ENCODE assay signal across 23 mouse cellular contexts in the genomic region with DNA sequence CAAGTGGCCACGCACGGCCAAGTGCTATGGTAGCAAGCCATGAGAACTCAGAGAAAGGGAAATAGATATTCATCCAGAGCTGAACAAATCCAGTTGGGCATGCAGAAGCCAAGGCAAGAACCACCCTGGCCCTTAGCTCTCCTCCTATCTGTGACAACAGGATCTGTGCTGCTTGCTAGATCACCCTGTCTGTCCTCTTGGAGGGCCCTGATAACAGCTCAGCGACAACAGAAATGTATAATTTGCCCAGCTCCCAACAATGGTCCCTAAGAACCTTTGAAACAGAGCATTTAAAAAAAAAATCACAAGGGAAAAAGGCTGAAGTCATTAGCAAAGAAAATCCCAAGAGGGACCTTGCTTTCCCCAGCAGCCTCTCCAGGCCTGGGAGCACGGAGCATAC.
DNase-seq lines count a peak whose midpoint lies in the region; ATAC-seq lines count a peak whose summit lies in the region.
"Had no signal": no experiment of that assay in that cellular context is flagged by ENCODE, and none has a peak within 500 bp of the region (broad histone marks: within the 10 kb centered on the region; RNA-seq: fewer than 3 reads in every experiment).

No protein-coding gene starts in this region.

- H3K27me3 ChIP-seq in heart, embryonic 11.5 days (ENCODE audit: control insufficient read depth, insufficient read depth, low read length), result no peaks in the 10 kb centered on the region
- no peaks in the 10 kb centered on the region for H3K27me3 ChIP-seq in liver, embryonic 11.5 days (replicated peaks; ENCODE audit: control insufficient read depth, insufficient read depth, low read length)
- H3K27me3 ChIP-seq in liver, embryonic 16.5 days (ENCODE audit: control insufficient read depth, insufficient read depth, low read depth, low read length), result no peaks in the 10 kb centered on the region
- H3K27me3 ChIP-seq in midbrain, embryonic 13.5 days, result no peaks in the 10 kb centered on the region
- H3K27me3 ChIP-seq: midbrain, embryonic 15.5 days had no signal

- H3K4me3 ChIP-seq in heart, embryonic 11.5 days (ENCODE audit: low read depth, low read length), result no peak overlapping the region
- no peak overlapping the region for H3K4me3 ChIP-seq in liver, embryonic 11.5 days (ENCODE audit: low read depth, low read length)
- no peak overlapping the region for H3K4me3 ChIP-seq in liver, embryonic 16.5 days (ENCODE audit: low read depth, low read length)
- H3K4me3 ChIP-seq in midbrain, embryonic 13.5 days (replicated peaks), result no peak overlapping the region
- H3K4me3 ChIP-seq: gastrocnemius, adult 2 months; midbrain, embryonic 15.5 days had no signal

- no peaks in the 10 kb centered on the region for H3K9me3 ChIP-seq in heart, embryonic 11.5 days (replicated peaks; ENCODE audit: control insufficient read depth, low read length)
- no peaks in the 10 kb centered on the region for H3K9me3 ChIP-seq in liver, embryonic 11.5 days (ENCODE audit: control insufficient read depth, low read length)
- no peaks in the 10 kb centered on the region for H3K9me3 ChIP-seq in liver, embryonic 16.5 days (replicated peaks; ENCODE audit: control insufficient read depth, low read length)
- no peaks in the 10 kb centered on the region for H3K9me3 ChIP-seq in midbrain, embryonic 13.5 days
- H3K9me3 ChIP-seq: midbrain, embryonic 15.5 days had no signal

- WGBS in heart, embryonic 11.5 days (ENCODE audit: insufficient replicate concordance), result 47% methylated on average over 4 of the region's 4 CpGs
- WGBS in liver, embryonic 11.5 days, result 52% methylated on average over 4 of the region's 4 CpGs
- WGBS in liver, embryonic 16.5 days (ENCODE audit: insufficient replicate concordance), result 38% methylated on average over 4 of the region's 4 CpGs
- WGBS in midbrain, embryonic 13.5 days, result 81% methylated on average over 4 of the region's 4 CpGs

- no peak overlapping the region for H3K9ac ChIP-seq in heart, embryonic 11.5 days (ENCODE audit: low read depth, low read length)
- peak overlapping the region; percentile 13; the same call in 1 of the 2 replicates for H3K9ac ChIP-seq in liver, embryonic 11.5 days (ENCODE audit: low read depth, low read length)
- no peak overlapping the region for H3K9ac ChIP-seq in liver, embryonic 16.5 days (ENCODE audit: low read depth, low read length)
- no peak overlapping the region for H3K9ac ChIP-seq in midbrain, embryonic 13.5 days (replicated peaks)
- H3K9ac ChIP-seq: hindbrain, embryonic 14.5 days; midbrain, embryonic 15.5 days had no signal

- no peak for DNase-seq in heart, adult 18-20 months
- peak; percentile 39 for DNase-seq in MEL-GATA-1-ER (ENCODE audit: extremely low read depth, low read depth)
- DNase-seq in liver, embryonic 11.5 days (ENCODE audit: low spot score), result no peak
- no peak for DNase-seq in spleen, postnatal 4 days (ENCODE audit: low spot score in 2 of 2)
- DNase-seq: adrenal gland, postnatal 25 days; cerebellum, adult 8-10 months; cerebellum, postnatal 36 days; gastrocnemius, adult 2 months; gastrocnemius, postnatal 36 days; kidney, adult 11 months; kidney, postnatal 14 days; layer of hippocampus, adult 9-11 months; right cerebral cortex, postnatal 25 days; thymus, adult 2 months; thymus, postnatal 4 days had no signal

- ATAC-seq in heart, embryonic 11.5 days (replicated peaks; ENCODE audit: insufficient number of reproducible peaks, low FRiP score, low TSS enrichment), result 0 out of 2 replicates have a peak, but pooled peaks have one; percentile 60
- peak; percentile 95 for ATAC-seq in liver, embryonic 11.5 days (replicated peaks; ENCODE audit: low FRiP score)
- peak; percentile 84 for ATAC-seq in liver, embryonic 16.5 days (ENCODE audit: low read depth)
- ATAC-seq in midbrain, embryonic 13.5 days, result no peak
- ATAC-seq: forebrain, embryonic 16.5 days; inflammation-experienced regulatory T-cells, adult 6 months; midbrain, embryonic 15.5 days had no signal

- peaks cover 17% of the 10 kb centered on the region for H3K4me1 ChIP-seq in heart, embryonic 11.5 days (ENCODE audit: control insufficient read depth, insufficient read depth, low read length)
- H3K4me1 ChIP-seq in liver, embryonic 11.5 days (replicated peaks; ENCODE audit: control insufficient read depth, insufficient read depth, low read length), result peaks cover 19% of the 10 kb centered on the region
- H3K4me1 ChIP-seq in liver, embryonic 16.5 days (ENCODE audit: control insufficient read depth, low read depth, low read length), result peaks cover 15% of the 10 kb centered on the region
- H3K4me1 ChIP-seq in midbrain, embryonic 13.5 days (replicated peaks), result peaks cover 12% of the 10 kb centered on the region

- H3K4me2 ChIP-seq in heart, embryonic 11.5 days, result peak overlapping the region; percentile 22; the same call in 1 of the 2 replicates
- peak overlapping the region; percentile 44 for H3K4me2 ChIP-seq in liver, embryonic 11.5 days
- peak overlapping the region; percentile 31; the same call in 1 of the 2 replicates for H3K4me2 ChIP-seq in liver, embryonic 16.5 days (ENCODE audit: low read depth, low read length)
- no peak overlapping the region for H3K4me2 ChIP-seq in midbrain, embryonic 13.5 days (replicated peaks)
- H3K4me2 ChIP-seq: hindbrain, embryonic 14.5 days; midbrain, embryonic 15.5 days had no signal

- no peak overlapping the region for H3K27ac ChIP-seq in heart, embryonic 11.5 days (ENCODE audit: low read depth, low read length)
- peak overlapping the region; percentile 46 for H3K27ac ChIP-seq in liver, embryonic 11.5 days (ENCODE audit: low read depth, low read length)
- H3K27ac ChIP-seq in liver, embryonic 16.5 days (ENCODE audit: low read length), result no peak overlapping the region
- H3K27ac ChIP-seq in midbrain, embryonic 13.5 days, result no peak overlapping the region
- H3K27ac ChIP-seq: gastrocnemius, adult 2 months; hindbrain, embryonic 14.5 days; macrophage; midbrain, embryonic 15.5 days had no signal

- no peaks in the 10 kb centered on the region for H3K36me3 ChIP-seq in heart, embryonic 11.5 days (ENCODE audit: control insufficient read depth, insufficient read depth, low read length)
- H3K36me3 ChIP-seq in liver, embryonic 11.5 days (ENCODE audit: control insufficient read depth, insufficient read depth, low read length), result no peaks in the 10 kb centered on the region
- no peaks in the 10 kb centered on the region for H3K36me3 ChIP-seq in liver, embryonic 16.5 days (ENCODE audit: control insufficient read depth, insufficient read depth)
- H3K36me3 ChIP-seq in midbrain, embryonic 13.5 days, result no peaks in the 10 kb centered on the region
- H3K36me3 ChIP-seq: midbrain, embryonic 15.5 days had no signal
